Mouse (Mus musculus): Measurements from ENCODE around the gene Dnah14. TPM values are rescaled to one million over a fixed set of nuclear protein-coding genes. Genes with fewer than 3 reads are reported as not detected.

Gene Dnah14
- polyA plus RNA-seq (2016; fragmentation: Nextera tagmentation; extraction: Ambion mirVana), result 1.5 and 1.6 TPM in 2 replicates

DNA sequence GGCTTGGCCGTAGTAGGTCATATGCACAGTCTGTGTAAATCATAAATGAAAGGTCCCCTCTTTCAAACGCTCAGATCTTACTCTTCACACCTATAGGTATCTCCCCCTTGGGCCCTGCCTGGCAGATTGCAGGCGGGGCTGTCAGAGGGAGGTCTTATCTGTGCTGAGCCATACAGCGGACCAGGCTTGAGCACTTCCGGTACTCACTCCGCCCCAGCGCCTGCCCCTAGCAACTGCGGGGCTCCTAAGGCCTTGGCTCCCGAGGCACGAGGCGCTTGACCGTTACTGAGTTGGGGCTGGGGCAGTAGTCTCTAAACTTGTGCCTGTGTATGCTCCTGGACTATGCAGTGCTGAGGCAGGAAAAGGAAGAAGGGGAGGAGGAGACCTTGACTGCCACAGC, at the start of gene Dnah14:
Gene Dnah14, plus strand, starts transcription at position 238 of the 400 bp plus-strand sequence.
- H3K4me3 ChIP-seq, result no peak within 1 kb of the TSS
- WGBS, result 75% methylated on average over 12 of the region's 12 CpGs
- H3K4me1 ChIP-seq, result no peaks in the 10 kb centered on the region
- H3K4me2 ChIP-seq (replicated peaks), result no peak within 1 kb of the TSS
- H3K27me3 ChIP-seq, result no peaks in the 10 kb centered on the region
- ATAC-seq (ENCODE audit: insufficient number of reproducible peaks, insufficient read depth, low FRiP score, low TSS enrichment), result no peak
- H3K36me3 ChIP-seq, result no peaks in the 10 kb centered on the region
- H3K9ac ChIP-seq, result no peak within 1 kb of the TSS
- no peaks in the 10 kb centered on the region for H3K9me3 ChIP-seq
- no peak within 1 kb of the TSS for H3K27ac ChIP-seq

DNA sequence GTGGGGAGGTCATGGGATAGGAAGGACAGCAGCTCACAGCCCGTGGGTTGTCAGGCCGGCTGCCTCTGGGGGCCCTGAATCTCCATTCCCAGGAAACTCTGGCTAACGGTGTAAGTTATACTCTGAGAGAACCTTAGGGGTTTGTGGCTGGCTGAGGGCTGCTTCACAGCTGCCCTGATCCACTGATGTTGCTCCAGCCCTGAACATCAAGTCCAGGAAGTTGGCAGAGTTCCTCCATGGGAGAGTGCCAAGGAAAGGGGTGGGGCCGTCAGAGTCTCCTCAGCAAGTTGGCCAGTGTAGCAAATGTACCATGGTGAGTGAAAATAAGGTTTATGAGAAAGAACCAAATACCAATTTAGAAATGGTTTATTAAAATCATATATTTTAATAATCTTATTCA, 47.0 kb upstream of the Dnah14 start:
- Histone ChIP-seq H3K27me3 (no peaks in the 10 kb centered on the region), H3K9ac (no peak overlapping the region), H3K4me1 (peaks cover 4% of the 10 kb centered on the region), H3K4me3 (no peak overlapping the region), H3K27ac (no peak overlapping the region), H3K4me2 (replicated peaks) (no peak overlapping the region), H3K9me3 (no peaks in the 10 kb centered on the region), H3K36me3 (no peaks in the 10 kb centered on the region)
- WGBS, result 61% methylated on average over 4 of the region's 4 CpGs
- no peak for ATAC-seq (ENCODE audit: insufficient number of reproducible peaks, insufficient read depth, low FRiP score, low TSS enrichment)

GRCm38 (mm10) chr1:181535165-181535873, 41.0 kb upstream of the Dnah14 start:
- Histone ChIP-seq H3K4me2 (replicated peaks) (no peak overlapping the region), H3K27me3 (no peaks in the 10 kb centered on the region), H3K9me3 (no peaks in the 10 kb centered on the region), H3K4me3 (no peak overlapping the region), H3K27ac (peak overlapping the region; percentile 17; the same call in 1 of the 2 replicates), H3K36me3 (no peaks in the 10 kb centered on the region), H3K9ac (no peak overlapping the region), H3K4me1 (peaks cover 16% of the 10 kb centered on the region)
- 37% methylated on average over 10 of the region's 10 CpGs for WGBS
- ATAC-seq (ENCODE audit: insufficient number of reproducible peaks, insufficient read depth, low FRiP score, low TSS enrichment), result no peak

DNA sequence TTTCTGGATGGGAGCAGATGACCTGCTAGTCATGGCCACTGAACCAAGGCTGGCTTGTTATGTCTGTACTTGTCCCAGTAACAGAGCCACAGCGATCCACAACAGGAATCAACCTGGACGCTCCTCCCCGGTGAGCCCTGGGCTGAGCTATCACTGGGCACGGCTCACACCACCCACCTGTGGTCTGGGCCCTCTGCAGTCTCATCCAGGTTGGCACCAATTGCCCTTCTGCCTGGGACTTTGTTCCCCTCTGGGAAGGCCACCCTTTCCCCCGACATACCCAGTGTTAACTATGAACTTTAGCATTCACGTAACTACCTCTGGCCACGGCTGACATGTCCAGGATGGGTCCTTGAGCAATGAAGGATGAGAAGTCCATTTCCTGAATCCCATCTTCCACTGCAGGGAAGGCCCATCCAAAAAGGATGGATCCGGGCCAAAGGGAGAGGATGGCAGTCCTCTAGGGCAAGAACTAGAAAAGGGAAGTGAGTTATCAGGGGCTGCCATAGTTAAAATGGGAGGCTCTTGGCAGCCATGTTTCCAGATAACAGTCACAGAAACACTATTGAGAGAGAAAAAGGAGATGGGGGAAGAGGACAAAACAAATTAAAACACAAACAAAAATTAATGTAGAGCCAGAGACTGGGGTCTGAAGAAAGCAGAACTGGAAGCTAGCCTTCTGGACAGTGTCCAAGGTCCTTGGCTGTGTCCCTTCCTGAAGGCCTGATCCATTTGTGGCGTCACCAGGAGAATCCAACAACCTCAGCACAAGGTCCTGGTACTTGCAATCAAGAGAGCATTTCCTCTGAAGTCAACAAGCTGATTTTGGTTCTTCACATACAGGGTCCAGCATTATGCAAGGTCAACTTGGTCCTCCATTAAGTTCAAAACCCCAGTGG, 38.5 kb upstream of the Dnah14 start:
- Histone ChIP-seq H3K36me3 (no peaks in the 10 kb centered on the region), H3K9me3 (no peaks in the 10 kb centered on the region), H3K27me3 (no peaks in the 10 kb centered on the region), H3K9ac (no peak overlapping the region), H3K4me2 (replicated peaks) (no peak overlapping the region), H3K4me3 (no peak overlapping the region), H3K4me1 (peaks cover 21% of the 10 kb centered on the region), H3K27ac (no peak overlapping the region)
- ATAC-seq (ENCODE audit: insufficient number of reproducible peaks, insufficient read depth, low FRiP score, low TSS enrichment), result no peak
- WGBS, result 95% methylated on average over 9 of the region's 9 CpGs

DNA sequence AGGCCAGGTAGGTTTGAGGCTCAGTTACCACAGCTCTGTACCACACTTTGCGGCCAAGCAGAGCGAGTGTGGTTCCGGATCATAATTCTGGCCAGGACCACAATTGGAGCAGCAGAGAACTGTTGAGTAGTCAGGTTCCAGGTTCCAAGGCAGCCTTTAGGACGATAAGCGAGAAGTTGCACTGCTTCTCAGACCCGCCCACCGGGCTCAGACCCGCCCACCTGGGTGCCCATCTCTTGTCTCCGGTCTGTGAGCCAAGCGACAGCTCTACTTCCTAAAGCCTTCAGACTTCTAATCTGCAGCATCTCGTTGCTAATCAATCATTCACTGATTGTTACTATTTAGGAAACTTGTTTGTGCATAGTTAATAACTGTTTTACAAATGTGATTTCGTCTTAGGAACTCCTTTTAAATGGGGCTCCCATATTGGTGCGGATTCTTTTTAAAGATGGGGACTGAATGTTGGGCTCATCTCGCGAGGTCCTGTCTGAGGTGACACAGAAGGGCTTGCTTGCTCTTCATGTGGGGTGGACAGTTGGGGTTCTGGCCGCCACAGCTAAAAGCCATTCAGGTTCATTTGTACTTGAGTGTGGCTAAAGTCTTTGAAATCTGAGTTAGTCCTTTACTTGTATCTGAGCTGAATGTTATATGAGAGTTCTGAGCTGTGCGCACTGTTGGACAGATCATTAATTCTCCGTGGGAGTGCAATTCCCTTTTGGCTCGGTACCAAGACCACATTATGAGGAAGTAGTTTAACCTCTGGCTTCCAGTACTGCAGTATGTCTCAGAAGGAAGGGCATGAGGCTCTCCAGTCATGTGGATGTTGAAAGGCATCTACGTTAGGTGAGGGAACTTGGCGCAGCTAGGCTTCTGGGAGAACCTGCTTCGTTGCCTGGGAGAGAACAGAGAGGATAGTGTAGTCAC, 36.3 kb upstream of the Dnah14 start:
- H3K4me2 ChIP-seq (replicated peaks), result no peak overlapping the region
- H3K4me1 ChIP-seq, result peaks cover 14% of the 10 kb centered on the region; the same call in 1 of the 2 replicates
- no peaks in the 10 kb centered on the region for H3K9me3 ChIP-seq
- WGBS, result 71% methylated on average over 22 of the region's 22 CpGs
- H3K36me3 ChIP-seq, result no peaks in the 10 kb centered on the region
- H3K27me3 ChIP-seq, result peaks cover 9% of the 10 kb centered on the region; the same call in 1 of the 2 replicates
- H3K9ac ChIP-seq, result no peak overlapping the region
- ATAC-seq (ENCODE audit: insufficient number of reproducible peaks, insufficient read depth, low FRiP score, low TSS enrichment), result no peak
- H3K4me3 ChIP-seq, result no peak overlapping the region
- H3K27ac ChIP-seq, result no peak overlapping the region

DNA sequence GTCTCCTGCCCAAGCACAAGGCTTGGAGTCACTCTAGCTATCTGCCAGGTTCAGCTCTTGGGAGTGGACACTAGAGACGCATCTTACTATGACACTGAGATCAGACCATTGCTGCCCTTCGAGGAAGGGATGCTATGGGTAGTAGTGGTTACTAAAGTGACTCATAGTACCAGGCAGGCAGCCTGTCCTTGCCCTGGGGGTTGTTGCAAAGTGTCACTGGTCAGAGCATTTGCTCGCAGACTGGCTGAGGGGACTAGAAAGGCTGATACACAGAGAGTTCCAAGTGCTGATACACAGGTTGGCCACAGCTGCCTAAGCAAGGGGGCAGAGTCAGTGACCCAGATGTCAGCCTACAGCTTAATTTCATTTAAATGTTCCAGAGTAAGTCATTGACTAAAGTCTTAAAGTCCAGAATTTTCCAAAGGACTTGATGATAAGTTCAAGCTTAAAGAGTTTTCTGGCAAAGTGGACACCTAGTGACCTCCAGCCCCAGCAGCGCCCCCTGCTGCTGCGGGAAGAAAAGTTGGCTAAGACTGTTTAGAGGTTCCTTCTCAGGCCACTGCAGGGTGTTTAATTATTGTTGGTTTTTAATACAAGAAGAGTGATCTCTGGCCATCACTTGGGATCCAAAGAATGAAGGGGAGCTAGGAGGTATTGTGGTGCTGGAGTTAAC, 32.5 kb upstream of the Dnah14 start:
- 76% methylated on average over 5 of the region's 5 CpGs for WGBS
- no peak for ATAC-seq (ENCODE audit: insufficient number of reproducible peaks, insufficient read depth, low FRiP score, low TSS enrichment)
- H3K4me1 ChIP-seq, result peaks cover 8% of the 10 kb centered on the region; the same call in 1 of the 2 replicates

GRCm38 (mm10) chr1:181545044-181545772, 31.2 kb upstream of the Dnah14 start:
- H3K9me3 ChIP-seq, result no peaks in the 10 kb centered on the region
- peaks cover 9% of the 10 kb centered on the region; the same call in 1 of the 2 replicates for H3K27me3 ChIP-seq
- H3K4me3 ChIP-seq, result no peak overlapping the region
- H3K9ac ChIP-seq, result no peak overlapping the region
- 29% methylated on average over 23 of the region's 23 CpGs for WGBS
- no peak overlapping the region for H3K27ac ChIP-seq
- H3K36me3 ChIP-seq, result no peaks in the 10 kb centered on the region
- H3K4me1 ChIP-seq, result peaks cover 6% of the 10 kb centered on the region; the same call in 1 of the 2 replicates
- ATAC-seq (ENCODE audit: insufficient number of reproducible peaks, insufficient read depth, low FRiP score, low TSS enrichment), result no peak; the same call in 1 of the 2 replicates
- peak overlapping the region; percentile 24; the same call in 1 of the 2 replicates for H3K4me2 ChIP-seq (replicated peaks)

More for the DNA sequence above, 32.5 kb upstream of the Dnah14 start:
- no peak overlapping the region for H3K4me2 ChIP-seq (replicated peaks)
- no peak overlapping the region for H3K4me3 ChIP-seq
- H3K36me3 ChIP-seq, result no peaks in the 10 kb centered on the region
- no peaks in the 10 kb centered on the region for H3K9me3 ChIP-seq
- no peak overlapping the region for H3K27ac ChIP-seq
- no peak overlapping the region for H3K9ac ChIP-seq
- H3K27me3 ChIP-seq, result peaks cover 9% of the 10 kb centered on the region; the same call in 1 of the 2 replicates

DNA sequence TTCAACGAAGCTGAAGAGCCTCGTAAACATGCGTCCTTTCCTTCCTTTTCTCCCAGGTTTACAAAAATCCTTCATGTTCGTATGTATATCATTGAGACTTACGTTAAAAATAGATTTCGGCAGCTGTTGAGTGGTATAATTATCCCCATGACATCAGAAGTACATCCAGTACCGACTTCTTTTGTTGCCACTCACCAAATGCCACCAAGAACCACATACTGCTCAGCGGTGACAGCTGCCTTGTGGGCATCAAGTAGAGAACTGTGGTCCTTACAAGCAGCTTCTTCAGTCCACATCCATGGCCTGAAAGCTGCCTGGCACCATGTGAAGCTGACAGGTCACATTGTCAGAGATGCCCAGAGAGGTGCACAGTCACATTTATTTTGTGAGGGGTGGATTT, 26.4 kb upstream of the Dnah14 start:
- 88% methylated on average over 8 of the region's 8 CpGs for WGBS
- Histone ChIP-seq H3K9ac (no peak overlapping the region), H3K4me1 (0 out of 2 replicates have a peak, but pooled peaks cover 5% of the 10 kb centered on the region), H3K4me3 (no peak overlapping the region), H3K4me2 (replicated peaks) (no peak overlapping the region), H3K36me3 (no peaks in the 10 kb centered on the region), H3K27me3 (no peaks in the 10 kb centered on the region), H3K9me3 (no peaks in the 10 kb centered on the region), H3K27ac (no peak overlapping the region)
- no peak for ATAC-seq (ENCODE audit: insufficient number of reproducible peaks, insufficient read depth, low FRiP score, low TSS enrichment)

GRCm38 (mm10) chr1:181550826-181551225, 25.5 kb upstream of the Dnah14 start:
- H3K36me3 ChIP-seq, result no peaks in the 10 kb centered on the region
- no peak for ATAC-seq (ENCODE audit: insufficient number of reproducible peaks, insufficient read depth, low FRiP score, low TSS enrichment)
- no peak overlapping the region for H3K27ac ChIP-seq
- H3K9ac ChIP-seq, result no peak overlapping the region
- no peaks in the 10 kb centered on the region for H3K27me3 ChIP-seq
- H3K4me1 ChIP-seq, result 0 out of 2 replicates have a peak, but pooled peaks cover 5% of the 10 kb centered on the region
- no peak overlapping the region for H3K4me3 ChIP-seq
- 61% methylated on average over 5 of the region's 5 CpGs for WGBS
- no peaks in the 10 kb centered on the region for H3K9me3 ChIP-seq
- no peak overlapping the region for H3K4me2 ChIP-seq (replicated peaks)

Data from embryonic facial prominence, embryonic 12.5 days (tissue).